Mouse (Mus musculus) midbrain, embryonic 14.5 days (tissue): ENCODE results near the gene Usp5. TPM values are rescaled to one million over a fixed set of nuclear protein-coding genes. Genes with fewer than 3 reads are reported as not detected.
A peak's percentile ranks its signal among the peaks of the same experiment; 100 is the strongest.

Source experiments
- ATAC-seq: fragments of 200-750 bp; cut with Nextera tagmentation; 2 replicates; pipeline ENCODE4 v1.8.0; 2017; ENCODE audit warnings: moderate number of reproducible peaks, moderate library complexity; ENCODE audit not compliant: low FRiP score, low TSS enrichment
- DNase-seq: peaks from one replicate; pipeline ENCODE4 v3.0.0-alpha.2; 2015
- H3K27ac ChIP-seq: fragments of 300-500 bp; sonication (generic); replicated peaks from 2 replicates; pipeline ENCODE4 v1.5.1; 2014; ENCODE audit warnings: mild to moderate bottlenecking, low read depth, low read length, moderate library complexity
- H3K27me3 ChIP-seq: fragments of 300-500 bp; sonication (generic); 2 replicates; pipeline ENCODE4 v1.6.1; 2014; ENCODE audit warnings: low read length, control low read depth, mixed read lengths; ENCODE audit not compliant: control insufficient read depth, insufficient read depth
- H3K36me3 ChIP-seq: fragments of 300-500 bp; sonication (generic); 2 replicates; pipeline ENCODE4 v1.6.1; 2014; ENCODE audit warnings: low read length, control low read depth; ENCODE audit not compliant: control insufficient read depth, insufficient read depth
- H3K4me1 ChIP-seq: fragments of 300-500 bp; sonication (generic); 2 replicates; pipeline ENCODE4 v1.6.1; 2014; ENCODE audit warnings: mild to moderate bottlenecking, antibody characterized with exemption, low read length, control low read depth; ENCODE audit not compliant: control insufficient read depth, insufficient read depth
- H3K4me2 ChIP-seq: fragments of 300-500 bp; sonication (generic); 2 replicates; pipeline ENCODE4 v1.6.1; 2014; ENCODE audit warnings: mild to moderate bottlenecking, low read length, moderate library complexity
- H3K4me3 ChIP-seq: fragments of 300-500 bp; sonication (generic); replicated peaks from 2 replicates; pipeline ENCODE4 v1.5.1; 2014; ENCODE audit warnings: low read depth, low read length
- H3K9ac ChIP-seq: fragments of 300-500 bp; sonication (generic); replicated peaks from 2 replicates; pipeline ENCODE4 v1.6.1; 2014; ENCODE audit warnings: mild to moderate bottlenecking, low read length, moderate library complexity
- H3K9me3 ChIP-seq: fragments of 300-500 bp; sonication (generic); 2 replicates; pipeline ENCODE4 v1.6.1; 2016; ENCODE audit warnings: low read length, control low read depth, mixed read lengths; ENCODE audit not compliant: control insufficient read depth
- WGBS: fragments of 180-500 bp; shearing (Covaris S2); extraction: QIAGEN DNeasy Blood & Tissue Kit; methylation state at CpG from one replicate; pipeline ENCODE4 v1.1.7; 2014; 5-methylcytosine and 5-hydroxymethylcytosine counted together
- polyA plus RNA-seq: library from polyadenylated mRNA; unstranded; fragments of >200 nt; fragmentation: Nextera tagmentation; extraction: Ambion mirVana; gene quantifications from 2 replicates; pipeline ENCODE4 v1.2.1, GENCODE M21; 2014

The Usp5 gene
- polyA plus RNA-seq, 1 experiment from 2014 or later, result 184 TPM

GRCm38 (mm10) chr6:124816611-124817010 lies 12.7 kb downstream of the Usp5 start:
- Histone ChIP-seq H3K4me1 (peaks cover 25% of the 10 kb centered on the region), H3K9me3 (no peaks in the 10 kb centered on the region), H3K4me3 (no peak overlapping the region), H3K27ac (no peak overlapping the region), H3K36me3 (peaks cover 74% of the 10 kb centered on the region), H3K27me3 (no peaks in the 10 kb centered on the region), H3K9ac (no peak overlapping the region), H3K4me2 (no peak overlapping the region)
- DNase-seq (no peak), ATAC-seq (no peak)
- WGBS, result 90% methylated on average over 4 of the region's 4 CpGs

GRCm38 (mm10) chr6:124814858-124815774 lies 14.2 kb downstream of the Usp5 start:
- Histone ChIP-seq H3K27ac (no peak overlapping the region), H3K4me1 (peaks cover 25% of the 10 kb centered on the region), H3K9me3 (no peaks in the 10 kb centered on the region), H3K36me3 (peaks cover 65% of the 10 kb centered on the region), H3K4me2 (peak overlapping the region; percentile 92; the same call in 1 of the 2 replicates), H3K27me3 (no peaks in the 10 kb centered on the region), H3K9ac (no peak overlapping the region), H3K4me3 (no peak overlapping the region)
- DNase-seq (no peak), ATAC-seq (no peak)
- WGBS, result 70% methylated on average over 9 of the region's 9 CpGs

DNA sequence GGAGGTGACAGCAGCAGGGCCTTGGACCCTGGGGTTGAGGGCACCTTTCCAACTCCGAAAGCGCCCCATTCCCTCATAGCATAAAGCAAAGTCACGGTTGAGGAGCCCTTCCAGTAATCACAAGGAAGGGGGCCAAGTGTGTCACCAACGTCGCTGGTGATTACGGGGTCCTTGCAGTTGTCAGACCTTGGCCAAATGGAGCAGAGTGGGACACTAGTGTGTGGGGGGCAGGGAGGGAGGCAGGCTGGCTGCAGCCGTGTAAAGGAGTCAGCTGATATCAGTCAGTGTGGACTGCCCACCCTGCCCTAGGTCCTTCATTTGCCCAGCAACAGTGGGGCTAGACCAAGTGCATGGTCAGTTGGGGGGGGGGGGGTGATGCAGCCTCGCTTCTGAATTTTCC lies 14.8 kb downstream of the Usp5 start:
- 0 out of 2 replicates have a peak overlapping the region, but pooled peaks have one; percentile 85 for H3K27ac ChIP-seq
- H3K4me1 ChIP-seq, result peaks cover 29% of the 10 kb centered on the region
- no peaks in the 10 kb centered on the region for H3K27me3 ChIP-seq
- 41% methylated on average over 8 of the region's 8 CpGs for WGBS
- peaks cover 60% of the 10 kb centered on the region for H3K36me3 ChIP-seq
- peak overlapping the region; percentile 62 for H3K4me3 ChIP-seq
- ATAC-seq (peak; percentile 55; the same call in 1 of the 2 replicates), DNase-seq (no peak)
- peak overlapping the region; percentile 92 for H3K4me2 ChIP-seq
- no peak overlapping the region for H3K9ac ChIP-seq
- H3K9me3 ChIP-seq, result no peaks in the 10 kb centered on the region

DNA sequence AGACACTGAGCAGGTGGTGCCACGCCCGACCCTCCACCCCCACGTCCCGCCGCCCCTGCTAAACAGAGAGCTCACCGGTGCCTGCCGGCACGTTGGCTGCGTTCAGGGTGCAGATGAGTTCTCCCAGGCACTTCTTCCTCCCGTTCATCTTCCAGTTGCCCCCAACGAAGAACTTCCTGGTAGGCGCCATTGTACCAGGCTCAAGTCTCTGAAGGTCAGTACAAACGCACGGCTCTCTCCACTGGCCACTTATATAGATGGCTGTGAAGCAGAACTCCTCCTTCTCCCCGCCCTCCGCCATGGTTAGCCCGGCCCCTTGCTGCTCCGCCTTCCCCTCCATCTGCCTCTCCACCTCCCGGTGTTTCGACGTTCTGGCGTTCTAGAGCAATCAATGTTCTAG lies 15.4 kb downstream of the Usp5 start, which contains the start of gene Tpi1:
TSS of gene Tpi1 (minus strand) at position 364 of the 400 bp plus-strand sequence.
- H3K9me3 ChIP-seq, result no peaks in the 10 kb centered on the region
- peak; percentile 88 for DNase-seq
- ATAC-seq, result peak; percentile 81
- H3K27ac ChIP-seq, result peak within 1 kb of the TSS; percentile 85
- WGBS, result under 1% methylated on average over 22 of the region's 22 CpGs
- H3K4me3 ChIP-seq, result peak within 1 kb of the TSS; percentile 62
- no peaks in the 10 kb centered on the region for H3K27me3 ChIP-seq
- peak within 1 kb of the TSS; percentile 92 for H3K4me2 ChIP-seq
- H3K9ac ChIP-seq, result peak within 1 kb of the TSS; percentile 73
- peaks cover 55% of the 10 kb centered on the region for H3K36me3 ChIP-seq
- H3K4me1 ChIP-seq, result peaks cover 35% of the 10 kb centered on the region

- Histone ChIP-seq H3K36me3 (peaks cover 50% of the 10 kb centered on the region), H3K9me3 (no peaks in the 10 kb centered on the region), H3K4me2 (peak overlapping the region; percentile 92), H3K4me3 (peak overlapping the region; percentile 62), H3K4me1 (peaks cover 39% of the 10 kb centered on the region), H3K27ac (peak overlapping the region; percentile 85), H3K9ac (peak overlapping the region; percentile 73), H3K27me3 (no peaks in the 10 kb centered on the region)
- peak; percentile 66 for ATAC-seq
- 0% methylated on average over 18 of the region's 18 CpGs for WGBS
- DNase-seq, result peak; percentile 87
Observed at GRCm38 (mm10) chr6:124813496-124813895, 15.8 kb downstream of the Usp5 start.

GRCm38 (mm10) chr6:124812848-124813247 lies 16.4 kb downstream of the Usp5 start:
- peaks cover 44% of the 10 kb centered on the region for H3K36me3 ChIP-seq
- DNase-seq (peak; percentile 9), ATAC-seq (no peak)
- whole genome bisulfite sequencing, result 19% methylated on average over 9 of the region's 9 CpGs
- peak overlapping the region; percentile 73 for H3K9ac ChIP-seq
- H3K4me3 ChIP-seq, result peak overlapping the region; percentile 62
- peak overlapping the region; percentile 85 for H3K27ac ChIP-seq
- no peaks in the 10 kb centered on the region for H3K27me3 ChIP-seq
- peak overlapping the region; percentile 92 for H3K4me2 ChIP-seq
- H3K9me3 ChIP-seq, result no peaks in the 10 kb centered on the region
- peaks cover 40% of the 10 kb centered on the region for H3K4me1 ChIP-seq

- H3K27me3 ChIP-seq, result no peaks in the 10 kb centered on the region
- peaks cover 35% of the 10 kb centered on the region for H3K36me3 ChIP-seq
- 87% methylated on average over 24 of the region's 24 CpGs for WGBS
- peaks cover 40% of the 10 kb centered on the region for H3K4me1 ChIP-seq
- H3K9ac ChIP-seq, result no peak overlapping the region
- DNase-seq (no peak), ATAC-seq (no peak)
- no peaks in the 10 kb centered on the region for H3K9me3 ChIP-seq
- H3K27ac ChIP-seq, result no peak overlapping the region
- peak overlapping the region; percentile 92 for H3K4me2 ChIP-seq
- H3K4me3 ChIP-seq, result peak overlapping the region; percentile 62
Observed at GRCm38 (mm10) chr6:124811701-124812560, 17.4 kb downstream of the Usp5 start.

DNA sequence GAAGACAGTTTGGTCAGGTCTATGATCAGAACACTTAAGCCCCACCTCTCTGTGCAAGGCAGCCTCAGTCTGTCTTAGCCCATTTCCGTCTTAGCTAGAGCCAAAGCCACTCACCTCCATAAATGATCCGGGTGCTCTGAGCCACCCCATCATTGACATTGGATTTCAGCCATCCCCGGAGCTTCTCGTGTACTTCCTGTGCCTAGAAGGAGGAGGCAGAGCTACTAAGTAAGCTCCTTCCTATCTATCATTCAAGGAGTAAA lies 17.9 kb downstream of the Usp5 start:
- Histone ChIP-seq H3K4me1 (peaks cover 42% of the 10 kb centered on the region), H3K27me3 (no peaks in the 10 kb centered on the region), H3K27ac (no peak overlapping the region), H3K9me3 (no peaks in the 10 kb centered on the region), H3K4me3 (no peak overlapping the region), H3K4me2 (peak overlapping the region; percentile 4; the same call in 1 of the 2 replicates), H3K36me3 (peaks cover 29% of the 10 kb centered on the region), H3K9ac (no peak overlapping the region)
- WGBS, result 89% methylated on average over 4 of the region's 4 CpGs
- DNase-seq (no peak), ATAC-seq (no peak)
